Mouse (Mus musculus): ENCODE measurements at regions not wholly inside any gene's neighbourhood (a gene's known extent, or its start where the extent isn't known, plus 50 kb on each side); places are given as distances from the start of the nearest gene placed in this dataset.

DNA sequence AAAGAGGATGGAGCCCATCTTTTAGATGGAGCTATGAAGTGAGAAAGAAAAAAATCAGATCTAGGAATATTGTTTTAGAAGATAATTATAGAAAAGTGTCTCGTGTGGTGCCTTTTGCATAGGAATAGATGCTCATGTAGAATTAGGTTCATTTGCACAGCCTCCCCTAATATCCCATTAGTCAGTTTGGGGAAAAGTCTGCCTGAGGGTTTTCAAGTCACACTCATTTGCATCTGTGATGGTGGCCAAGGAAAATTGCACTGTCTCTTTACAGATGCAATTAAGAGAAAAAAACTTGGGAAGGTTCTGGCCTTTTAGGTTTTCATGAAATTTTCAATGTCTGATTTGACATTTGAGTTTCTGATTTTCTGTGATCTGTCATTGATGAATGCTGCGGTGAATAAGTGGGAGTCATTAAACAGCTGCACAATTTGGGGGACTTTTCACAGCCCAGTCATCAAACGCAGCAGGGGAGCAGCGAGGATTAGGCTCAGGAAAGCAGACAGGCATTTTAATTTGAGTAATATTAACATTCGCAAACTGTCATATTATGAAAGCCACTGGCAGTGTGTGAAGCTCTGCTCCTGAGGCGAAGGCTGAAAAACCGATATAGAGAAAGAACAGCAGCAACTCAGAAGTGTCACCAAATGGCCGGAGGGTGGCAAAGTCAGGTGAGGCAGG lies 281.5 kb upstream of the Cxadr start:
- no peaks in the 10 kb centered on the region for H3K79me2 ChIP-seq (ENCODE audit: control insufficient read depth, insufficient read depth, low read length)
- TF ChIP-seq POLR2A (IDR thresholded peaks at IDR 0.05; ENCODE audit: extremely low read depth, insufficient read depth, low read length) (no peak), CTCF (IDR thresholded peaks at IDR 0.05; ENCODE audit: low read depth, low read length) (no peak)
- H3K27me3 ChIP-seq (ENCODE audit: control insufficient read depth, insufficient read depth, low read length) = no peaks in the 10 kb centered on the region
- DNase-seq (ENCODE audit: extremely low read depth, low read depth, low spot score) = no peak
- H3K36me3 ChIP-seq (ENCODE audit: control insufficient read depth, insufficient read depth, low read length) = no peaks in the 10 kb centered on the region
- H3K9ac ChIP-seq (ENCODE audit: low read depth, low read length) = no peak overlapping the region
- no peaks in the 10 kb centered on the region for H3K4me1 ChIP-seq (ENCODE audit: control insufficient read depth, insufficient read depth, low read length)
- no peak overlapping the region for H3K4me3 ChIP-seq (ENCODE audit: insufficient read depth, low read depth, low read length)
- 71% methylated on average over 8 of the region's 8 CpGs for WGBS
- H3K27ac ChIP-seq (replicated peaks; ENCODE audit: insufficient read depth, low read depth, low read length) = no peak overlapping the region

DNA sequence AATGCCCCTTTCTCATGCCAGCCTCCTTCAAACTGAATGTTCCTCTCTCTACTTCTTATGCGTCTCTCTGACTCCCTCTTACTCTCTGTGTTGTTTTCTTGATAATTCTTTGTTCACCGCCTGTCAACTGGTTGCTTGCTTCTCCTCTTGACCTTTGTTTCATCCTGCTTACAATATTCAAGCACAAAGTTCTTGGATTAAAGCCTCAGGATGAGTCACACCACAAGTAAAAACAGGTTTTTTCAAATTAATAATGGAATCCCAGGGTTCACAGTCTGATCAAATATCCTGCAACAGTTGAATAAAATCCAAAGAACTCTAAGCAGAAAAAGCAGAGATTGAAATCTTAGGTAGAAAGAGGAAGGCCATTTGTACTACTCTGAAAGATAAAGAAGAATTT lies 285.9 kb upstream of the Cxadr start:
- Histone ChIP-seq H3K79me2 (ENCODE audit: control insufficient read depth, insufficient read depth, low read length) (no peaks in the 10 kb centered on the region), H3K9ac (ENCODE audit: low read depth, low read length) (no peak overlapping the region), H3K4me3 (ENCODE audit: insufficient read depth, low read depth, low read length) (no peak overlapping the region), H3K27me3 (ENCODE audit: control insufficient read depth, insufficient read depth, low read length) (no peaks in the 10 kb centered on the region), H3K4me1 (ENCODE audit: control insufficient read depth, insufficient read depth, low read length) (no peaks in the 10 kb centered on the region), H3K36me3 (ENCODE audit: control insufficient read depth, insufficient read depth, low read length) (no peaks in the 10 kb centered on the region), H3K27ac (replicated peaks; ENCODE audit: insufficient read depth, low read depth, low read length) (no peak overlapping the region)
- DNase-seq (ENCODE audit: extremely low read depth, low read depth, low spot score) = no peak
- WGBS = 71% methylated on average over 2 of the region's 2 CpGs
- TF ChIP-seq CTCF (IDR thresholded peaks at IDR 0.05; ENCODE audit: low read depth, low read length) (no peak), POLR2A (IDR thresholded peaks at IDR 0.05; ENCODE audit: extremely low read depth, insufficient read depth, low read length) (no peak)

DNA sequence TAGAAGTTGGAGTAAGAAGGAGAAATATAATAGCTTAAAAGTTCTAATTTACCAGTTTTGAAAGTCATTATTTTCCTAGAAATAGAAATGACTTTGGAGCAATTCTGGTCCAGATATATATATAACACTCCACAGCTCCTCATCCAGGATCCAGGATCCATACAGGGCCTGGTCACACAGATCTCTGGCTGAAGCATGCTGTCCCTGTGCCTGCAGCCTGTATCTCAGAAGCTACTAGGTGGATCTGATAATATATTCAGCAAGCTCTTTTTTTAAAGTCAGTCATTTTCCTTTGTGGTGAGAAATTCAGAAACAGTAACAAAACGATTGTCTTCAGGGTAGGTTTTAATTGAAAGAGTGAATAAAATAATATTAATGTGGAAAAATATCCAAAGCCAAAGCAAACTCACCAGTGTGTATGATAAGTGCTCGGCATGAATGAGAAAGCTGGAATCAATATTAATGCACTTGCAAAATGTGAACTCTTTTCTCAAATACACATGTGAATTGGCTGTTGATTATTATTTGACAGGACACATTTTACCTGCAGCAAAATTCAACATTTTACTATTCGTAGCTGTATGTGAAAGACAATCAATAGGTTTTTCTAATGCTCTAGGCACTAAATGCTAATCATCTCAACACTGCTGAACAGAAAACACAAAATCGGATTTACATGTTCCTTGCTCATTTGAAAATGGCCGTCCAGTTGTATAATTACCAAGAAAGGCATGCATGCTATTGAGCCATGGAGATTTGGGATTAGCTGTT lies 288.1 kb upstream of the Cxadr start:
- no peak for DNase-seq (ENCODE audit: extremely low read depth, low read depth, low spot score)
- 77% methylated on average over 5 of the region's 5 CpGs for WGBS
- no peaks in the 10 kb centered on the region for H3K79me2 ChIP-seq (ENCODE audit: control insufficient read depth, insufficient read depth, low read length)
- H3K36me3 ChIP-seq (ENCODE audit: control insufficient read depth, insufficient read depth, low read length) = no peaks in the 10 kb centered on the region
- H3K4me3 ChIP-seq (ENCODE audit: insufficient read depth, low read depth, low read length) = no peak overlapping the region
- no peak overlapping the region for H3K9ac ChIP-seq (ENCODE audit: low read depth, low read length)
- H3K27ac ChIP-seq (replicated peaks; ENCODE audit: insufficient read depth, low read depth, low read length) = no peak overlapping the region
- no peaks in the 10 kb centered on the region for H3K4me1 ChIP-seq (ENCODE audit: control insufficient read depth, insufficient read depth, low read length)
- TF ChIP-seq POLR2A (IDR thresholded peaks at IDR 0.05; ENCODE audit: extremely low read depth, insufficient read depth, low read length) (no peak), CTCF (IDR thresholded peaks at IDR 0.05; ENCODE audit: low read depth, low read length) (no peak)
- H3K27me3 ChIP-seq (ENCODE audit: control insufficient read depth, insufficient read depth, low read length) = no peaks in the 10 kb centered on the region

DNA sequence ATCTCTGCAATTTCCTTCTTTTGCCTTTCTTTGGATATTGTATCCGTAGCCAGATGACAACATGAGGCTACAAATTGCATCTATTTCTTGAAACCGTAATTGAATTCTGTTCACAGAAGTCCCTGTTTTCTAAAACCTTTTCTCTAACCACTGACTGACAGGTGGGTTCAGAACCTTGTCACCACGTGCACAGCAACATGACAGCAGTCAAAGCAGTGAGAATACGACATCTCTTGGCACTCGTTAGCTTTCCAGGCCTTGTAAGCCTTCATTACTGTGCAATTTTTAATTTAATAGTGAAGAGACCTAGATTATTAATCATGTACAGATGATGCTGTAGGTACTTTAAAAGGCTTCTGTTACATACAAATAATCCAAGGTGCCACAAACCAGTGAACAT lies 297.3 kb upstream of the Cxadr start:
- DNase-seq (ENCODE audit: extremely low read depth, low read depth, low spot score) = no peak
- Histone ChIP-seq H3K4me1 (ENCODE audit: control insufficient read depth, insufficient read depth, low read length) (no peaks in the 10 kb centered on the region), H3K4me3 (ENCODE audit: insufficient read depth, low read depth, low read length) (no peak overlapping the region), H3K79me2 (ENCODE audit: control insufficient read depth, insufficient read depth, low read length) (no peaks in the 10 kb centered on the region), H3K27ac (replicated peaks; ENCODE audit: insufficient read depth, low read depth, low read length) (no peak overlapping the region), H3K9ac (ENCODE audit: low read depth, low read length) (no peak overlapping the region), H3K27me3 (ENCODE audit: control insufficient read depth, insufficient read depth, low read length) (no peaks in the 10 kb centered on the region), H3K36me3 (ENCODE audit: control insufficient read depth, insufficient read depth, low read length) (no peaks in the 10 kb centered on the region)
- WGBS = 75% methylated on average over 5 of the region's 5 CpGs
- no peak for TF ChIP-seq POLR2A (IDR thresholded peaks at IDR 0.05; ENCODE audit: extremely low read depth, insufficient read depth, low read length)

DNA sequence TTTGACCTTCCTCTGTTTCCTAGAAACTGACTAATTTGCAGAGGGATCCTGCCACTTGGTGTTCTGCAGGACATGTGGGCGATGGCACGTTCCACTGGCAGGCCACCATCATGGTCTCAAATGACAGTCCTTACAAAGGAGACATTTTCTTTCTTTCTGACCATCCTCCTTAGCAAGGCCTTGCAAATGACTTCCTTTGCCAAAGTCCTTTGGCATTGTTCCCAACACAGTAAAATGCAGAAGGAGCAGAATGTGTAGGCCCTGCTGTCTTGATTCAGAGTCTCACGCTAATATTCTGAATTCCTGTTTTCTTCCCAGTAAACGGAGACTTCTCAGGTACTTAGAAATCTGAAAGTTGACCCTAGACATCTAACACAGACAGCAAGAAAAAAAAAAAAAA lies 308.3 kb upstream of the Cxadr start:
- no peak for TF ChIP-seq CTCF (IDR thresholded peaks at IDR 0.05; ENCODE audit: low read depth, low read length)
- no peak for TF ChIP-seq POLR2A (IDR thresholded peaks at IDR 0.05; ENCODE audit: extremely low read depth, insufficient read depth, low read length)
- no peak overlapping the region for H3K4me3 ChIP-seq (ENCODE audit: insufficient read depth, low read depth, low read length)
- H3K36me3 ChIP-seq (ENCODE audit: control insufficient read depth, insufficient read depth, low read length) = no peaks in the 10 kb centered on the region
- no peak for DNase-seq (ENCODE audit: extremely low read depth, low read depth, low spot score)
- H3K9ac ChIP-seq (ENCODE audit: low read depth, low read length) = no peak overlapping the region
- H3K27ac ChIP-seq (replicated peaks; ENCODE audit: insufficient read depth, low read depth, low read length) = no peak overlapping the region
- H3K79me2 ChIP-seq (ENCODE audit: control insufficient read depth, insufficient read depth, low read length) = no peaks in the 10 kb centered on the region
- no peaks in the 10 kb centered on the region for H3K4me1 ChIP-seq (ENCODE audit: control insufficient read depth, insufficient read depth, low read length)
- WGBS = 83% methylated on average over 4 of the region's 4 CpGs
- no peaks in the 10 kb centered on the region for H3K27me3 ChIP-seq (ENCODE audit: control insufficient read depth, insufficient read depth, low read length)

DNA sequence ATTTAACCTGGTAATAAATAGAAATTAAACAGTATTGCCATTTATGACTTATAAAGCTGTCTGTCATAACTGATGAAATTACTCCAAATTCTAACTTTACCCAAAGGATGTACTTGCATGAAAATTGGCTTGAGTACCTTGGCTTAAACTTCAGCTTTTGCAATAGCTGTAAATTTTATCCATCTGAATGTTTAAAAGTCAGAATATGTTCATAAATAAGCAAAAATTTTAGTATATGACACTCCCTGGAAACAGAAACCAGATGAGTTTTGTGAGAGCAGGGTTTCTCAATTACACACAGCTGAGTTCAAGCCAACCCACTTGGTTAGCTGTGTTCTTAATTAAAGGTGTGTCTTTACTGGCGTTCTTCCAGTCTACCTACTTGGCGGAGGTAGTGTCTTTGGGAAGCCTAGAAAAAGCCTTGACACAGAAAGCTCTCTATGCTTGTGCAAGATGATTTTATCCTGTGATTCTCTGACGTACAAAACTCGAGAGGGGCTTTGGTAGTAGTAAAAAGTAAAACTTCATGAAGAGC lies 311.4 kb upstream of the Cxadr start:
- TF ChIP-seq POLR2A (IDR thresholded peaks at IDR 0.05; ENCODE audit: extremely low read depth, insufficient read depth, low read length) (no peak), CTCF (IDR thresholded peaks at IDR 0.05; ENCODE audit: low read depth, low read length) (no peak)
- Histone ChIP-seq H3K79me2 (ENCODE audit: control insufficient read depth, insufficient read depth, low read length) (no peaks in the 10 kb centered on the region), H3K4me3 (ENCODE audit: insufficient read depth, low read depth, low read length) (no peak overlapping the region), H3K9ac (ENCODE audit: low read depth, low read length) (no peak overlapping the region), H3K4me1 (ENCODE audit: control insufficient read depth, insufficient read depth, low read length) (no peaks in the 10 kb centered on the region), H3K27me3 (ENCODE audit: control insufficient read depth, insufficient read depth, low read length) (no peaks in the 10 kb centered on the region), H3K27ac (replicated peaks; ENCODE audit: insufficient read depth, low read depth, low read length) (no peak overlapping the region), H3K36me3 (ENCODE audit: control insufficient read depth, insufficient read depth, low read length) (no peaks in the 10 kb centered on the region)
- WGBS = 80% methylated on average over 4 of the region's 4 CpGs
- DNase-seq (ENCODE audit: extremely low read depth, low read depth, low spot score) = no peak
